Mouse (Mus musculus) heart, adult 18-20 months (tissue): Measurements from ENCODE around the gene Gm42791. TPM values are rescaled to one million over a fixed set of nuclear protein-coding genes. Genes with fewer than 3 reads are reported as not detected.

Source experiments
- DNase-seq, 2 experiments: peaks; one replicate each; pipeline ENCODE4 v3.0.0; 2021 to 2022; ENCODE audit warnings: mixed read lengths in 1 of 2
- total RNA-seq, 2 experiments: library from RNA; stranded (reverse); gene quantifications; 2 replicates each; pipeline ENCODE4 v1.2.3; 2021

The Gm42791 gene
- total RNA-seq, 2 experiments from 2014 or later, result 2.7 to 5.3 TPM

DNA sequence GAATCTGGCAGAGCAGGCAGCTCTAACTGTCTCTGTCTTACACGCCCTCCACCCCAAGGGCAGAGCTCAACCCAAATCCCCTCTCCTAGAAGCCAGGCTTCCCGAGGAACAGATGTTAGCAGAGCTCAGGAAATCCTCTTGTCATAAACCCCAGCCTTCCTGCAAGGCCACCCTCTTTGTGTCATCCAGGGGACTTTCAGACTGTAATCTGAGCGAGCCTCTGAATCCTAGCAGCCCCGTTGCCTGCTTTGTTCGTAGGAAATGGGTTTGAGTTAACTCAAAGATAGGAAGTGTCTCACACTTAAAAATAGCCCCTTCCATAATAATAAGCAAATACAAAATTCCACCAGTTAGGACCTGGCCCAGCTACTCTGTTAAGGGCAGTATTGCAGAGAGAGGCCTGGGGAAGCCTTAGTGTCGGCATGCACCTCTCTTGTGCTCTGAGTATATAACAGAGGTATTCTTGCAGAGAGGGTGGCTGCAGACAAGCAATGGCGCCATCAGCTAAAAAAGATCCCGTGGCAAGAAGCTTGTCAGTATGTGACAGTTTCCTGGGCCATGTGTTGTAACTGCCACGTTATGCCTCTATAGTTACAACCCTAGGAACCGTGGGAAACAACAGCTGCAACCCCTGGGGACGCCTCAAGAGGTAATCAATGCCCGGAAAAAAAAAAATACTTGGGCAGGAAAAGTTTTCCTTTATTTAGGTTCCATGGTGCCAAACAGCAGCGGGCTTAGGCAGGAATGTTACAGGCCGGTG lies 17.1 kb downstream of the Gm42791 start:
- DNase-seq, result peak in 1 of 2 experiments; percentile 46

DNA sequence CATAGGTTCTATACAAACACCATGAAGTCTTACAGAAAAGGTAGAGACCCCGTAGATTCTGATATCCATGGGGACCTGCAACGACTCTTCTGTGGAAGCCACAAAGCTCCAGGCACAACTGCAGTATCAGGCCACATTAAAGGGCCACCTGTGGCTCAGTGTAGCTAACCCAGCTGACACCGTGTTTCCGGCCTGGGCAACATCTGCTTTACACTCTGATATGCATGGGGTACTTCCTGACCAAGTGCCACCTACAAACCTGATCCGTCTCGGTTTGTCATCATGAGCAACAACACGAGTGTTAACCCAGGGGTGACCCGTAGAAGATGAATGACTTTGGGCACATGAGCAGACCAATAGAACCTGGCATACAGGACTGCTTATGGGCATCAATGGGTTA lies 18.1 kb downstream of the Gm42791 start:
- no peak for DNase-seq

DNA sequence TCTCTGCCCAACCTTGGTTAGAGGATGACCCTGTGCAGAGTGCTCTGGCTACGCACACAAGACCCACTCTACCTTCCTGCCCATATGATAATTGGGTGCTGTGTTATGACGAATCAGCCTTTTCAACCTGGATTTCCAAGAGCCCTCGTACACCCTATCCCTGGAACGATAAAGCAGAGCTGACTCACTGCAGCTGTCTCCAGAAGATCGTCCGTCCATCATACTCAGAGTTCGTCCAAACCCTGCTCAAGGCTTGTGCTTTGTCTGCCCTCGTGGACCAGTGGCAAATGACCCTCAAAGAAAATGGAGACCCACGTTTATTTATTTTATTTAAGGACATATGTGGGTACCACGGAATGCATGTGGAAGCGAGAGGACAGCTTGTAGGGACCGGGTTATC lies 19.9 kb downstream of the Gm42791 start:
- DNase-seq, result no peak

DNA sequence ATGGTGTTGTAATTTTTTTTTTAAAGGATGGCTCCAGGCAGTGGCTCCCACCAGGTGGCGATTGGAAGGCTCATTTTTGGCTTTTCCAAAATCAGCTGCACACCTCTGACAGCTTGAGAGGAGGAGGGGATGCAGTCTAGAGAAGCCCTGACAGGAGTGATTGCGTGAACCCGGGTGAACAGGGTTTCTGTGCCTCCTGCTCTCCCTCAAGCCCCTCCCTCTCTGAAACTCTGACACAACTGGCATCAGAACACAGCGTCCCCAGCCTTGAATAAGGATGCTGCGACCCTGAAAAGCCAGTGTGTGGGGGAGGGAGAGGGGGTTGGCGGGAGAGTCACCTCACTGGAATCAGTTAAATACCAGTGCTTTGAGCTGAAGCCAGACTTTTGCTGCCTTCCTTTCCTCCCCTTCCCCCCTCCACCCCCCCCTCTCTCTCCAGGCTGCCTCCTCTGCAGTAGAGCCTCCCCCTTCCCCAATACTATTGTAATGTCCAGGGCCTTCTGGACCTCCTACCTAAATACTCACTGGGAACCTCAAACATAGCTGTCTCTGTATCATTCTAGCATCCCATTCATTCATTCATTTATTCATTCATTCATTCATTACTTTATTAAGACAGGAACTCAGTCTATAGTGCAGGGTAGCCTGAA lies 21.8 kb downstream of the Gm42791 start:
- DNase-seq, result no peak

DNA sequence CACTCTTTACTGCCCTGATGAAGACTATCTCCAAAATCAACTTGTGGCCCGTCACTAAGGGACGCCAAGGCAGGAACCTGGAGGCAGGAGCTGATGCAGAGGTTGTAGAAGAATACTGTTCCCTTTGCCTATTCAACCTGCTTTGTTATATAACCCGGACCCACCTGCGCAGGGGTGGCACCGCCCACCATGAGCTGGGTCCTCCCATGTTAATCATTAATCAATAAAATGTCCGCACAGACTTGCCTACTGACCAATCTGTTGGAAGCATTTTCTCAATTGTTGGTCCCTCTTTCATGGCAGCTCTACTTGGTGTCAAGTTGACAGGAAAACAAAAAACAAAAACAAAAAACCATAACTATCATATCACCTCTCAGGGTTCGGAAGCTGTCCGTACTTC lies 22.8 kb downstream of the Gm42791 start:
- no peak for DNase-seq

DNA sequence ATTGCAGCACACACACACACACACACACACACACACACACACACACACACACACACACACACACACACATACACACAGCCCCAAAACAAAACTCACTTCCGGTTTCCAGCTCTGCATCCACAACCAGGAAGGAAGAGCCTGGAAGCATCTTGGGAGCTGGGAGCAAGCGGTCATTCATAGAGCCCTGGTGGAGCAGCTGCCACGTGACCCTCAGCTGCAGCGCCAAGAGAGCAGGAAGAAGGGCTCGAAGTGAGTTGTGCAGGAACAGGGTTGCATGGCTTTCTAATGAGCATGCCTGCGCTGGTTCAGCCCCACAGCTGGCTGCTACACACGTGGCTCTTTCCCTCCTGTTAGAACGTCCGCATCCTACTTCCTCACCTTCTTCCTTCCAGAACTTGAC lies 25.3 kb downstream of the Gm42791 start:
- peak; percentile 42 to 76 for DNase-seq

DNA sequence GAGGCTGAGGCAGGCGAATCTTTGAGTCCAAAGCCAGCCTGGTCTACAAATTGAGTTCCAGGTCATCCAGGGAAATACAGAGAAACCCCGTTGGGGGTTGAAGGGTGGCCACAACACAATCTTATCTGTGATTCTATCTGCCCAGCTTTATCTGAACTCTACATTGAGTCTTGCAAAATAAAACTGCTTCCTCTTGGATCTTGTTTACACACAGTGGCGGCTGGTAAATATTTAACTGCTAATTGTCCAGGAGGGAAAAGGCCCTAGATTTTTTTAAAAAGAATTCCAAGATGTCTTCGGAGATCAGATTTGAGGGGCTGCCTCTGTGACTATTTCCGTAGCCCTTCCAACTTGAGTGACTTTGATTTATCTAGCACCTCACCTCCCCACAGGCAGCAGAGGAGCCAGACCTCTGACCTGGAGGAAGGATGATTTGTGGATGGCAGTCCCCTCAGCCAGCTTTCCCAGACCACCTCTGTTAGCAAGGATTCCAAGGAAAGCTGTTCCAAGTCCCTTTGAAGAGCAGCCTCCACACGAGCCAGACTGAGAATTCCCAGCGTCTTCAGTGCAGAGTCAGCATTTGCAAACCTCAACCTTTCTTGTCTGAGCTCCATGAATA lies 25.9 kb downstream of the Gm42791 start:
- no peak for DNase-seq

DNA sequence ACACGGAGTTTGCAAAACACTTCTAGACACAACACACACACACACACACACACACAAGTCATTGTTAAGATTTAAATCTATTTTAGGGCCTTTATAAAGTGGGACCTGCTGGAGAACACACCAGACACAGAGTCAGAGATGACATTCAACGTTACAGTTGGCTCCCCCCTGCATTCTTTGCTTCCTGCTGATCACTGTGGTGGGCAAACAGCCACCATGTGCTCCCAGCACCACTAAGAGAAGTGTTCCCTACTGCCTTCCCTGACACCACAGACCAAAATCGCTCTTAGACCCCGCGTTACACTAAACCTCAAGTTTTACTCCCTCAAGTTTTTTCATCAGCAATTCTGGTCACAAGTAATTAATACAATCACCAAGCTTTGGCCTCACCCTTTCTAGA lies 26.8 kb downstream of the Gm42791 start:
- no peak for DNase-seq

DNA sequence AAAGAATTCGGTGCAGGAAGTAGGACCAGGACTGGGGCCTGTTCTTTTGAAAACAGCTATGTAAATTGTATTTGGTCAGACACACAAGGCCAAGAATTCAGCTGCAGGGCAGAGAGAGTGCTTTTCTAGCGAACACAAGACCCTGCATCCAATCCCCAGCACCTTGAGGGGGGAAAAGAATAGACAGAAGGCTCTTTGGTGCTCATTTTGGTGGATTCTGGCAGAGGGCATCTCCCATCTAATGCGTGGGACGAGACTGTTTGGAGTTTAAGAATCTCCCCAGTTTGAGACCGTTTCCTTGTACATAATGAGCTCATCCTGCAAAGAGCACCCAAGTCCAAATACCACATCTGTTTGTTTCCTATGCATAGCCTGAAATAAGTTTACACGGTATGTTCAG lies 28.6 kb downstream of the Gm42791 start:
- no peak for DNase-seq

DNA sequence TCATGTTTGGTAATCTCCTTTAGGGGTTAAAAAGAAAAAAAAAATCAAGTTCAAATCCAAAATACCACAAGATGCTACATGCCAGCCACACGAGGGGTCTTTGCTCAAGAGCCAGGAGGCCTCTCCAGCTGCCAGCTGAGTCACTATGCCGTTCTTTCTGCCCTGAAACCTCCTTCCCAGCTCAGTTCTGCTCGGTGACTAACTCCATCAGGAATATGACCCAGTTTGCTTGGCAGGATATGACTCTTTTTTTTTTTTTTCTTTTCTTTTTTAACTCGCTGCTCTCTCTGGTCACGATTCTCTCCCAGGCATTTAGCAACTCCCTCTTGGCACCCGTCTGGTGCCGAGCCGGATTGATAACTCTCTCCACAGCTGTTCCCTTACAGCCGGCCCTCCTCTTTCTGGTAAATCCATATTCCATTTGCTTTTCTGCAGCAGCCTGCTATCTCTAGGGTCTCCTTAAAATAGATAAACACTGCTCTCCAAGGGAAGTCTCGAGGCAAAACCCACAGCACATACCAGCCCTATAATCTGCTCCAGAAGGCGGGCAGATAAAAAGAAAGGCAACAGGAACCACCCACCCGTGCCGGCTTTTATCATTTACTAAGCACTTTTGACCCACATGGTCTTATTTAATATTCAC lies 29.1 kb downstream of the Gm42791 start:
- DNase-seq, result peak; percentile 76 to 83

DNA sequence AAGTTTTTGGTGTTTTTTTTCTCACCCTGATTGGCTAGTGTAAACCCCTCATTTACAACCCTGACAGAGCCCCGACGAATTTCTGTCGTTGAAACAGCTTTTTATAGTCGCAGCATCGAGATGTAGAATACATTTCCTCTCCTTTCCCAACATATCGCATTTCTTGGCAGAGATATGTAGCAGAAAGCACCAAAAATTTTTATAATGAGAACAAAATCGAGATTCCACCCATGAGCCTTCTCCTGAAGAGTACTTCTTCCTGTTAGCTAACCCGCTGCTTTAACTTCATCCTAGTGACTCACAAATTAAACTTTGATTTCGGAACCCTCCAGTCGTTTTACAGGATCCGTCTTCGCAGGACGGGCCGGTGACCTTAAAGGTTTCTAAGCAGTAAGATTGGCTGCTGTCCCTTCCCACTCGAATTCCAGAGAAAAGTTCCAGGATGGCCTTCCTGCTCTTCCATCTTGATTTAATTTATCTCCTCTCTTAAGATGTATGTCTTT lies 29.8 kb downstream of the Gm42791 start:
- DNase-seq, result no peak

DNA sequence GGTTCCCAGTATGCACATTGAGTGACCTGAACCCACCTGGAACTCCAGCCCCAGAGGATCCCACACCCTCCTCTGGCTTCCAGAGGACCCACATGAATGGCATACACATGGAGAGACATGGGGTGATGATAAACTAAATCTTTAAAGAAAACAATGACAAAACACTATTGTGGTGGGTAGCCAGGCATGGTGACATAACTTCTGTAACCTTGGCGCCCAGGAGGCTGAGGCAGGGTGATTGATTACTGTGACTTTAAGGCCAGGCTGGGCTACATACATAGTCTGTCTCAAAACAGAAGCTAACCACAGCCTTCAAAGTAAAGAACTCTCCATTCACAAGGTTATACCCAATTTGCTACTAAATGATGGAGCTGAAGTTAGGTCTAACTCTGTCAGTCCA lies 30.7 kb downstream of the Gm42791 start:
- DNase-seq, result no peak

DNA sequence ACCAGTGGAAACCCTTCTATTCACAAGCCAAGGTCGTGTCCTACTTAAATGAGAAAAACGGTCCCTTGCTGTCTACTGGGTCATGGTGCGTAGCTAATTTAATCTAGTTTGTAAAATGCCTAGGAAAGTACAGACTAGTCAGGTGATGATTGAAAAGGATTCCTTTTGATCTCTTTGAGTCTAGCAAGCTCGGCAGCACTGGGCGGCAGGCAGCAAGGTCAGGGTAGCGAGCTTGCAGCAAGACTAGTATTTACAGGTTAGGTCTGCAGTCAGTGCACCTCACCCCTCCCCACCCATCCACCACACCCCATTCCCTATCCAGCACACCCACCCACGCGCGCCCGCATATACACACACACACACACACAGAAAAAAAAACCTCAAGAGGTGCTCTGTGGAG lies 34.7 kb downstream of the Gm42791 start:
- DNase-seq, result no peak

DNA sequence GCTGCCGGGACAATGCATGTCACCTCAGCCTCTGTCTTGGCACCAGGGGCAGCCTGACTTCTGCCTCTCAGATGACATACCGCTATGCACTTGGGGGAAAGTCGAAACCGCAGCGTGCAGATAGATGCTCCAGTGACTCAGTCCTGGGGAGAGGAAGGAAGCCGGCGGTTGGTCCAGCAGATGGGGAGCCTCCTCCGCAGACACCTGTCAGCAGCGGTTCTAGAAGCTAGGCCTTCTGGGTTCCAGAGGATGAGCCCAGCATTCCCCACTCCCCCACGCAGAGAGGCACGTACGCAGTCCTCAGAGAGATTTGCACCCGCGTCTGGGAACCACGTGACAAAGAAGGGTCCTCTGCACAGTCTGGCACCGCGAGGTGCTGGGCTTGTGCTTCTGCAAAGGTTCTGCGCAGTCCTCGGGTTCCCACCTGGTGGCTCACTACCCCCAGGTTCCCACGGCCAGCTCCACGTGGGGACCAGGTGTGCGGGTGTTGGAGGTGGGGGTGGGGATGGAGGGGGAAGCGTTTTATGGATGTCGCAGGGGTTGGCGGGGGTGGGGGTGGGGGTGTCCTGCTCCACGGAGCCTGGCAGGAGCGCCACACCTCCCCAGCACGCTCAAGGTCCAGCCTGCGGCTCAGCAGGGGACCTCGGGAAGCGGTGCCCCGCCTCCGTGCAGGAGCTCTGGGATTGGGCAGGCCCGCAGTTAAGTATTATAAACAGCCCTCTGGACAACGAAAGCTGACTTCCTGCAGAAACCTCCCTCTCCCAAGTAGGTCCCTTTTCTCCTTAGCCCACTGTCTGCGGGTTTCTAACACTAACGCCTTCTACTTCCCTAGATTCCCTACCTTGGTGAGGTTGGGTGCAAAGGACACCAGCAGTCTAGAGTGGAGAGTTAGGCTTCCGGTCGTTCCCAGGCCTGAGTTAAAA lies 35.6 kb downstream of the Gm42791 start:
- DNase-seq, result peak; percentile 64 to 72

DNA sequence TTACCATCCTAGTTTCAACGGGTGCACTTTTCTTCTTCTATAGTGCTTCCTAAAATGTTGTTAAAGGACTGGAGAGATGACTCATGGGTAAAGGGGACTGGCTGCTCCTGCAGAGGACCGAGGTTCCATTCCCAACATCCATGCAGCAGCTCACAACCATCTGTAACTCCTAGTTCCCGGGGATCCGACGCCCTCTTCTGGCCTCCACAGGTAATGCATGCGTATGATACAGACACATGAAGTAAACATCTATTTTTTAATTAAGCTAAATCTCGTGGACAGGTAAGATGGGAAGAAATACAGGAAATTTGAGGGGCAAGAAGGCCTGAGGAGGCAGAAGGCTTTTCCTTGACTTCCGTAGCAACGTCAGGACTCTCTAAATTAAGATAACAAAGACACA lies 36.6 kb downstream of the Gm42791 start:
- DNase-seq, result no peak

DNA sequence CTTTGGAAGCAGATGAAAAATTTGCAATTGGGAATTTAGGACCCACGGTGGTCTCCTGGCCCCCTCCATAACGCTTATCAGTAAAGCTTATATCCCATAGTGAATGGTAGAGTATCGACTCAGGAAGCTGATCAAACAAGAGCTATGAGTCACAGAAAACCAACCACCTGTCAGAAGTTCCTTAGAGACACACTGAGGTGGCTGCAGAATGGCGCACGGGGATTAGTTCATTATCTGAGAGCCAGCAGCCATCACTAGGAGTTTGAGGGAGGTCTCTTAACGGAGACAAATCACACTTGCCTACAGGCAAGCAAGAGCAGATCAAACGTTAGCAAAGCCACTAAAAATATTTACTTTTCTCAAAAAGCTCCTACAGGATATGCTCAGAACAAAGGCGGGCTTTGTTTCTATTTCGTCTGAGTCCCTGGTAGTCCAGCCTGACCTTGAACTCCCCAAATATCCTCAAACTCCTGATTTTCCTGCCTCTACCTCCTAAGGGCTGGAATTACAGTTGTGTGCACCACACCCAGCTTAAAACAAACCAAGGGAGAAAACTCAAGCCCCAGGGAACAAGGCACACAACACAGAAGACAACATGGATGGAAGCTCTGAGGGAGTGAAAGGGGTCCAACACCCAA lies 37.9 kb downstream of the Gm42791 start:
- DNase-seq, result no peak

DNA sequence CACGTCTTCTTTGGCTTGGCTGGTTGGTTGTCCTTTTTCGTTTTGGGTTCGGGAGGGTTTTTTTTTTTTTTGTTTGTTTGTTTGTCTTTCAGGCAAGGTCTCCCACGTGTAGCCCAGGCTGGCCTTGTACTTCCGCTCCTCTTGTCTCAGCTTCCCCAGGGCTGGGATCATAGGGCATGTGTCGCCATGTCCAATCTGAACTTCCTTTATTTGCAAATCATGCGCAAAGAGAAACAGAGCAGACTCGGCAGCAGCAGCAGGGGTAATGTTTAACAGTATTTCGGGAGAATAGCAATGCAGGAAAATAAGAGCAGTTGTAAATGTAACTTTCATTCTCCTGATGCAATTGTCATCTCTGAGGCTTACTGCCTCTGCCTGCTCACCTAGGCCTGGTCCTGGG lies 38.9 kb downstream of the Gm42791 start:
- no peak for DNase-seq

DNA sequence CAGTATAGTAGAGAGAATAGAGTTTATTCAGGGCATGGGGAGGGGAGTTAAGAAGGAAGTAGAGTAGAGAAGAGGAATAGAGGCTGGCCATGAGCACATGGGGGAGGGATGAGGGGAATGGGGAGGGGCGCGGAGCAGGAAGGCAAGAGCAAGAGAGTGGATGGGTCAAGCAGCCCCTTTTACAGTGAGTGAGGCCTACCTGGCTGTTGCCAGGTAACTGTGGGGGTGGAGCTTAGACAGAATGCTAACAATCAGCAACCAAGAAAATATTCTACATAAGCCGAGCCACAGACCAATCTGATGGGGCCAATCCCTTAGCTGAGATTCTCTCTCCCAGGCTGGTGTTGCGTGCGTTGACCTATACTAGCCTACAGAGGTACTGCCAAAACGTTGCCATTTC lies 39.4 kb downstream of the Gm42791 start:
- DNase-seq, result no peak

DNA sequence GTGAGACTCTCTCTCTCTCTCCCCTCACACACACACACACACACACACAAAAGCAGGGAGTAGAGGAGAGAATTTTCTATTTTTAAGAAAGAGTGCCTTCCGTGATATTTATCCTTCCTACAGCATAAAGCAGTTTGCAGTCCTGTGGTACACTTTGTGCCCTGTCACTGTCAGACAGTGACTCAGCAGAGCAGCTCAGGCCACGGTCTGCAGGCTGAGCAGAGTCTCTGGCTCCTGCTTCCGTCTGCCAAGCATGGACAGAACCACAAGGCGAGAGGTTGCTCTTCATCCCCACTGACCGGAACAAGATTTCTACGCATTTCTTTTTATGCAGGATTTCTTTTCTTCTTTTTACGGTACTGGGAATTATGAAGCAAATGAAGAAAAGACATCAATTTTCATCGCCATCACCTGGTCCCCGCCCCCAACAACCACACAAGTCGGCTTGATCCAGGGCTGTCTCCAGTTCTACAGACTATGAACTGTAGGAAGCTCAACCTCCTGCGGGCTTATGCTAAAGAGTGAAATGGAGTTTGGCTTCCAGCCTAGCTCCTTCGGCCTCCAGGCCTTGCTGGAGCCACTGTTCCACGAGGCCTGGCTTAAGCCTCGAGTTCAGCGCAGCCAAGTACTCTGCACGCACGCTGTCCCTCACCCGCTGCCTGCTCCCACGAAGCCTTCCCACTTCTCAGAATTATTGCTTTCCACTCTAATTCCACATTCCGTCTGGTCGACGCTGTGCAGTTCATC lies 40.5 kb downstream of the Gm42791 start:
- DNase-seq, result peak; percentile 25 to 46

DNA sequence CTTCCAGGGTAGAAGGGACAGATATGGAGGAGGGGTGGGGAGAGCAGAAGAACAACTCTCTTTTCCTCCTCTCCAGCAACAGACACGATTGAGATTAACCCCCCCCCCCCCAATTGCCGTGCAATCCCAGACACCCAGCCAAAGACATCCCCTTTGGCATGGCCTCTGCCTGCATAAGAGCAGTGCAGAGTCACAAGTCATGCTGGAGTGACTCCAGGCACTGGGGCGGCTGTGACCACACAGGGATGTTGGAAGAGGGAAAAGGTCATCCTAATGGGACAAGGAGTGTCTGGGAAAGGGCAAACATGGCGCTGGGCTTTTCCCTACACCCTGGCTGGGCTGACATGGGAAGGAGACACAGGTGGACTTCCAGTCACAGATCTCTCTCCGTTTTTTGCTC lies 41.8 kb downstream of the Gm42791 start:
- peak; percentile 88 to 90 for DNase-seq
